Mouse (Mus musculus) olfactory bulb, adult 2 months (tissue): ENCODE measurements at regions not wholly inside any gene's neighbourhood (a gene's known extent, or its start where the extent isn't known, plus 50 kb on each side); places are given as distances from the start of the nearest gene placed in this dataset.

Experiments used
- CTCF ChIP-seq: fragments of 200-500 bp; IDR thresholded peaks from 2 replicates; pipeline ENCODE4 v1.5.1; 2012; ENCODE audit warnings: low read depth, mild to moderate bottlenecking, low read length, moderate library complexity; ENCODE audit not compliant: insufficient read depth
- POLR2A ChIP-seq: fragments of 200-500 bp; IDR thresholded peaks from 2 replicates; pipeline ENCODE4 v1.6.1; 2012; ENCODE audit warnings: mild to moderate bottlenecking, low read depth, low read length, moderate library complexity; ENCODE audit not compliant: insufficient read depth

DNA sequence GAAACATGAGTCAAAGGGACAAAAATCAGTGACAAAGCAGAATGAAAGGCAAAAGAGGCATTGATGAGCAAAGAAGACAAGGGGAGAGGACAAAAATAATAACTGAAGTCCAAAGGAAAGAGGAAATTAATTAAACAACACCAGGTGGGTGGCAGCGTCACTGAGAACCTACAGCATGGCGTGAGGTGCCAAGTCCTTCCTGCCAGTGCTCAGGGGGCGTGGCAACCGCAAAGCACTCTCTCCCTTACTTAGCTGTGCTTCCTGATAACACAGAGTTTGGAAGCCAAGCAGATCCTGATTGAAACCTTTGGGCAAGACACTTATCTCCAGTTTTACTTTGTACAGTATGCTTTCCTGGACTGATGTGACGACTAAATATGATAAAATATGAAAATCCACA, 199.9 kb upstream of the Gm6657 start:
- no peak for TF ChIP-seq CTCF
- TF ChIP-seq POLR2A: no peak
